Mouse (Mus musculus) spleen, postnatal 4 days (tissue): Measurements from ENCODE around the gene Slc25a23.

ENCODE experiments used
- DNase-seq, 2 experiments: peaks; one replicate each; pipeline ENCODE4 v3.0.0; 2022; ENCODE audit warnings: low spot score in 2 of 2

The Slc25a23 gene

DNA sequence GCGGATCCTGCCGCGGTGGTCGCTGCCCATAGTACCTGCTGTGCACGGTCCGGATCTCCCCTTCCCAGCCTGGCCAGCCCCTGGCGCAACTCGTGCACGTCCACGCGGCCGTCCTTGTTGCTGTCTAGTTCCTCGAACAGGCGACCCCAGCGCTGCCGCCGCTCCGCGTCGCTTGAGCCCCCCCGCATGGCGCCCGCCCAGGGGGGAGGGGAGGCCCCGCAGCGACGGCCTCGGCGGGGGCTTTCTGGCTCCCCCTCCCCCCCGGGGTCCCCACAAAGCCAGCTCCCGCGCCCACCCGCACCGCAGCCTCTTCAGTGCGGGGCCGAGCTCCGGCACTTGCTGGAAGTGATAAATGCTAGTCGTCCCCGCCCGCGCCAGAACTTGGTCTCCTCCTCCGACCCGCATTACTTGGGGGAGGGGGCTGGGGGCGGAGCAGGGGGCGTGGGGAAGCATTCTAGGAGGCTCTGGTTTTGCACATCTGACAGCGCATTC is at the start of gene Slc25a23:
Gene Slc25a23 (minus strand): TSS at position 378 of the 492 bp plus-strand sequence.
- peak; percentile 49 to 78 for DNase-seq

DNA sequence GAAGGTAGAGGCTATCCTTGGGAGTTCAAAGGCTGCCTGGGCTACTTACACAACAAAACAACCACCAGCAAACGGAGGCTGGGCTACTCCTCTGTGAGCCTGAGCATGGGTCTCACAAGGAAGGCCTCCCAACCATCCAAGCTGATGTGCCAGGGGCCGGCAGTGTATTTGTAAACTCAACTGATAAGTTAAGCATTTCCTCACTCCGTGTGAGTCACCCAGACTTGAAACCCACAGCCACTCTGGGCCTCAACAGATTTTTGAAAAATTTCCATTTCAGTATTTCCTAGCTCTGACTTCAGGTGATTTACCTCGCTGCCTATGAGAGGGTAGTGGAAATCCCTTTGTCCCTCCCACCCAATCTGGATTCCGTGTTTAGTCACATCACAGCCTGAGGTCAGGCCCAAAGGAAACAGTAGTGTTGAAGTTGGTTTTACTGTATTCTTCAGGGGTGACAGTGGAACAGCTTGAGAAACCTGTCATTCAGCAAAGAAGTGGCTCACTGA is 49.1 kb upstream of the Slc25a23 start:
- DNase-seq, result no peak

- no peak for DNase-seq
These were observed 48.5 kb upstream of the Slc25a23 start for GRCm38 (mm10) chr17:57108040-57108665.

DNA sequence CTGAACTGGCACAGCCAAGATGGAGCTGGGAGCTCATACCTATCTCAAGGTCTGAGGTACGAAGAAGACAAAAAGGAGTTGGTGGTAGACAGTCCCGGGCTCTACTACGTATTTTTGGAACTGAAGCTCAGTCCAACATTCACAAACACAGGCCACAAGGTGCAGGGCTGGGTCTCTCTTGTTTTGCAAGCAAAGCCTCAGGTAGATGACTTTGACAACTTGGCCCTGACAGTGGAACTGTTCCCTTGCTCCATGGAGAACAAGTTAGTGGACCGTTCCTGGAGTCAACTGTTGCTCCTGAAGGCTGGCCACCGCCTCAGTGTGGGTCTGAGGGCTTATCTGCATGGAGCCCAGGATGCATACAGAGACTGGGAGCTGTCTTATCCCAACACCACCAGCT is 47.4 kb upstream of the Slc25a23 start:
- DNase-seq, result no peak

- no peak for DNase-seq
These were observed 46.3 kb upstream of the Slc25a23 start for GRCm38 (mm10) chr17:57106035-57106368.

DNA sequence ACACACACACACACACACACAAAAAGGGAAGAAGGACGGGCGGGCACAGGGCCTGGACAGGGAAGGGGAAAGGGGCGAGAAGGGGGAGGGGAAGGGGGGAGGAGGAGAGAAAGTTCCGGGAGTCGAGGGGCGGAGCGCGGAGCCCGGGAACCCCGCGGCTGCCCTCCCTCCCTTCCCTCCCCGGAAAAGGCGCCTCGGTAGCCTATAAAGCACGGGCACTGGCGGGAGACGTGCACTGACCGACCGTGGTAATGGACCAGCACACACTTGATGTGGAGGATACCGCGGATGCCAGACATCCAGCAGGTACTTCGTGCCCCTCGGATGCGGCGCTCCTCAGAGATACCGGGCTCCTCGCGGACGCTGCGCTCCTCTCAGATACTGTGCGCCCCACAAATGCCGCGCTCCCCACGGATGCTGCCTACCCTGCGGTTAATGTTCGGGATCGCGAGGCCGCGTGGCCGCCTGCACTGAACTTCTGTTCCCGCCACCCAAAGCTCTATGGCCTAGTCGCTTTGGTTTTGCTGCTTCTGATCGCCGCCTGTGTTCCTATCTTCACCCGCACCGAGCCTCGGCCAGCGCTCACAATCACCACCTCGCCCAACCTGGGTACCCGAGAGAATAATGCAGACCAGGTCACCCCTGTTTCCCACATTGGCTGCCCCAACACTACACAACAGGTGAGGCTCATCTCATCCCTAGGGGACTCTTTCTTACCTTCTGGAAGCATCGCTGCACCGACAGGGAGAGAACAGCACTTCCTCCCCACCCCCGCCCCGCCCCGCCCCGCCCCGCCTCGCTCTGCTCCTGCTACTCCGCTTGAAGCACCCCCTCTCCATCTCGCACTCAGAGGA is 45.7 kb upstream of the Slc25a23 start, which contains the start of gene Tnfsf9:
Gene Tnfsf9 (plus strand): TSS at position 145 of the 854 bp plus-strand sequence.
- DNase-seq, result no peak

DNA sequence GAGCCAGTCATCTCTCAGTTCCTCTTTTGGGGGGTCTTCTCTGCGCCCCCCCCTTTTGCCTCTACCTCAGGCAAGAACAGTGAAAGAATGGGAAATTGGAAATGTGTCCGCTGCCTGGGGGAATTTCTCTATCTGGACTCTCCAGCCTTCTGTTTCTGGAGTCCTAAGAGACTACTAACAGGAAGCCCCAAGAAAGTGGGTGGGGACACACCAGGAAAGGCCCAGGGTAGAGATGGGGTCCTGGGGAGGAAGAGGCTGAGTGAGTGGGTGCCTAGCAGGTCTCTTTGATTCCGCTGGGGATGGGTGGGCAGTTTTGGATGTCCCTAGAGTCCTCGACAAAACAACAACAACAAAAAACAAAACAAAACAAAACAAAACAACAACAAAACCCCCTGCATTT is 44.8 kb upstream of the Slc25a23 start:
- no peak for DNase-seq

DNA sequence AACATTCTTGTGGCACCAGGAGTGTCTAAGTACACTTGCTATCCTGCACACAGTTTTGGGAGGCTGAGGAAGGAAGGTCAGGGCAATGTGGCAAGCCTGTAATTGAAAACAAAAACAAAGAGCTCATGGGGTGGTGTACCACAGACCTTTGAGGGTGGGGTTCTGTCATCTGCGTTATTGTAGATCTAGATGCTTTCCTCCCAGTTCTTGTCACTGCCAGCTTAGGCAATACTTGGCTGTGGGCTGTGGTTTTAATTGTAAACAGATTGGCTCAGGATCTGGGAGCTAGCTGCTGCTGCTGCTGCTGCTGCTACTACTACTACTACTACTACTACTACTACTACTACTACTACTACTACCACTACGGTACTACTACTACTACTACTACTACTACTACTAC is 42.6 kb upstream of the Slc25a23 start:
- DNase-seq, result no peak

DNA sequence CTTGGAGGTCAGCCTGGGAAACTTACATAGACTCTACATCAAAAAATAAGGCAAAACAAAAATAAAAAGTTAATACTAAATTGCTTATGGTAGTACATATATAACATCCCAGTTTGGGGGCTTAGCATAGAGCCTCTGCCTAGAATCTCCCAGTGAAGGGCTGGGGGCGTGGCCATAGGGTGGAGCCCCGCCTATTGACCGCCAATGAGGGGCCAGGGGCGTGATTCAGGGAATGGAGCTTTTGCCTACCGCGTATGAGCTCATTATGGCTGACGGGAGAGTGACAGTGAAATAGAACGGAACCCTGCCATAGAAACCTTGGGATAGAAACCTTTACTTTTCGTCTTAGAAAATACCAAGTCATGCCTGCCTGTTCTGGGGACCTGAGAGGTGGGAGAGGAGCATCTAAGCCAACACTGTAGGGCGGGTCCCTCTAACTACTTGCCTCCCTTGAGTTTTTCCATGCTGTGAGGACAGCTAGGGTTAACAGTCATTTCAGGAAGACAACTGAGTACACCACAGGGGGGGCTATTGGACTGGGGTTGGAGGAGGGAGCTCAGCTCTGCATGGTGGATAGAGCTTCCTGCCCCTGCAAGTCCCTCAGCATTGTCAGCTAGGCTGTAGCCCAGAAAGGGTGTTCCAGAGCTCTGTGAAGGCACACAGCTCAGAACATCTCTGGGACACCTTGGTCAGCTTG is 40.1 kb upstream of the Slc25a23 start:
- DNase-seq, result peak in 1 of 2 experiments; percentile 42

- DNase-seq, result no peak
These were observed 38.7 kb upstream of the Slc25a23 start for GRCm38 (mm10) chr17:57098321-57098720.

GRCm38 (mm10) chr17:57096623-57096920 is 36.9 kb upstream of the Slc25a23 start:
- DNase-seq, result peak; percentile 80 to 93

- no peak for DNase-seq
These were observed 36.4 kb upstream of the Slc25a23 start for GRCm38 (mm10) chr17:57095855-57096622.

- DNase-seq, result no peak
These were observed 34.6 kb upstream of the Slc25a23 start for GRCm38 (mm10) chr17:57094222-57094621.

GRCm38 (mm10) chr17:57087049-57087832 is 27.6 kb upstream of the Slc25a23 start, which contains the start of gene Tubb4a:
Gene Tubb4a (minus strand): TSS chr17:57087782.
- no peak for DNase-seq

GRCm38 (mm10) chr17:57085970-57086757 is 26.5 kb upstream of the Slc25a23 start:
- no peak for DNase-seq

DNA sequence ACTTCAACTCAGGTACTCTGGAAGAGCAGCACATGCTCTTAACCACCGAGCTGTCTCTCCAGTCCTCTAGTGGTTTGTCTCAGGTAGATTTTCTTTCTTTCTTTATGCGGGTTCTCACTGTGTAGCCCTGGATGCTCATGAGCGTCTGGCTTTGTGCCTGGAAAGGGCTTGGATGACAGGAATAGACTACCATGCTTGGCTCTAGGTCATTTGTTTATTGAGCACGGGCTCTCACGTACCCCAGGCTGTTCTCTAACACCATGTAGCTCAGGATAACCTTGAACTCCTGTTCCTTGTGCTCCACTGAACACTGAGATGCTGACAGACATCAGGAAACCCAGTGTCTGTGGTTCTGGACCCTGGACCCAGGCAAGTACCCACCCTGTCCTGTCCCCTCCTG is 22.8 kb upstream of the Slc25a23 start:
- DNase-seq, result no peak

DNA sequence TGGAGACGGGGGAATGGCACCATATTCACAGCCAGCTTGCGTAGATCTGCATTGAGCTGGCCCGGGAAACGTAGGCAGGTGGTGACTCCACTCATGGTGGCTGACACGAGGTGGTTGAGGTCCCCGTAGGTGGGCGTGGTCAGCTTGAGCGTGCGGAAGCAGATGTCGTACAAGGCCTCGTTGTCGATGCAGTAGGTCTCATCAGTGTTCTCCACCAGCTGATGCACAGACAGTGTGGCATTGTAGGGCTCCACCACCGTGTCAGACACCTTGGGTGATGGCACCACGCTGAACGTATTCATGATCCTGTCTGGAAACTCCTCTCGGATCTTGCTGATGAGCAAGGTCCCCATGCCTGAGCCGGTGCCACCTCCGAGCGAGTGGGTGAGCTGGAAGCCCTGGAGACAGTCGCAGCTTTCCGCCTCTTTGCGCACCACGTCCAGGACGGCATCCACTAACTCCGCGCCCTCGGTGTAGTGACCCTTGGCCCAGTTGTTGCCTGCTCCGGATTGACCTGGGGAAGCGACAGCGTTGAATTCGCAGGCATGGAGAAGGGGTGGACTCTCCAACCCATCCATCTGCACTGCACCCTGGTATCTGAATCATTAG is 21.7 kb upstream of the Slc25a23 start:
- no peak for DNase-seq

DNA sequence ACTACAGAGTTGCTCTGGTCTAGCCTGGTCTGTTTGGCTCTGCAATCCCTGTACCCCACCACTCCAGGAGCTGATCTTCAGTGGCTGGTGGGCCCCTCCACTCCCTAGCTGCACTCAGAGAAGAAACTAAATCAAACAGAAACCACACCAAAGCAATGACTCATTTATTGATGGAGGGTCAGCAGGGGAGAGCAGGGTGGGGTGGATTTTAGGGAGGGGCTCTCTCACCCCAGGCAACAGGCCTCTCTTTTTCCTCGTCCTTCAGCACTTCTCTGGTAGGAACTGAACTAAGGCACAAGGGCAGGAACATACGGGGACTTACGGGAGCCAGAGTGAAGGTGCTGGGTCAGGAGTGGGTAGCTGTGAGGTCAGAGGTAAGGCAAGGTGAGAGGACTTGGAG is 20.3 kb upstream of the Slc25a23 start:
- no peak for DNase-seq

- peak; percentile 63 to 80 for DNase-seq
These were observed 18.7 kb upstream of the Slc25a23 start, which contains the start of gene Dennd1c for GRCm38 (mm10) chr17:57078336-57078735. Gene Dennd1c (minus strand): TSS chr17:57078514.
